In genomic region chr11:117728245-117728644, GRCm38 (mm10) we compare ENCODE assay signal across 15 mouse cellular contexts. TPM values are rescaled to one million over a fixed set of nuclear protein-coding genes. Genes with fewer than 3 reads are reported as not detected.
DNase-seq lines count a peak whose midpoint lies in the region; ATAC-seq and TF ChIP-seq lines count a peak whose summit lies in the region.
"Had no signal": no experiment of that assay in that cellular context is flagged by ENCODE, and none has a peak within 500 bp of the region (broad histone marks: within the 10 kb centered on the region; RNA-seq: fewer than 3 reads in every experiment).

No protein-coding gene starts in this region.

- DNase-seq in kidney, adult 9 months = no peak
- no peak for DNase-seq in lung, postnatal 0 days (ENCODE audit: low spot score)
- DNase-seq in lung, postnatal 25 days (ENCODE audit: low spot score) = no peak
- DNase-seq in left cerebral cortex, adult 9 months (ENCODE audit: low spot score in 2 of 2) = no peak
- DNase-seq: adrenal gland, postnatal 14 days; layer of hippocampus, adult 9-11 months; lung, adult 2 months; right cerebral cortex, postnatal 4 days; thymus, postnatal 14 days had no signal

- no peak overlapping the region for H3K9ac ChIP-seq in kidney, embryonic 14.5 days (ENCODE audit: low read depth, low read length)
- H3K9ac ChIP-seq in lung, postnatal 0 days (replicated peaks; ENCODE audit: low read depth) = no peak overlapping the region
- H3K9ac ChIP-seq in embryonic facial prominence, embryonic 15.5 days = no peak overlapping the region
- H3K9ac ChIP-seq: forebrain, embryonic 12.5 days had no signal

- no peak for ATAC-seq in kidney, embryonic 14.5 days (ENCODE audit: low FRiP score, low TSS enrichment)
- ATAC-seq in lung, postnatal 0 days = no peak
- no peak for ATAC-seq in embryonic facial prominence, embryonic 15.5 days (ENCODE audit: insufficient number of reproducible peaks, low FRiP score, low TSS enrichment, low read depth)
- ATAC-seq: midbrain, embryonic 16.5 days; Patski had no signal

- H3K9me3 ChIP-seq in kidney, embryonic 14.5 days (ENCODE audit: control insufficient read depth, low read length) = no peaks in the 10 kb centered on the region
- H3K9me3 ChIP-seq in lung, postnatal 0 days (ENCODE audit: low read length) = no peaks in the 10 kb centered on the region
- H3K9me3 ChIP-seq in embryonic facial prominence, embryonic 15.5 days (replicated peaks) = no peaks in the 10 kb centered on the region
- H3K9me3 ChIP-seq: forebrain, embryonic 12.5 days had no signal

- peaks cover 11% of the 10 kb centered on the region; the same call in 1 of the 2 replicates for H3K4me1 ChIP-seq in kidney, embryonic 14.5 days (ENCODE audit: control insufficient read depth, insufficient read depth, low read length)
- H3K4me1 ChIP-seq in lung, postnatal 0 days (ENCODE audit: insufficient read depth, low read depth, low read length) = no peaks in the 10 kb centered on the region
- peaks cover 6% of the 10 kb centered on the region; the same call in 1 of the 2 replicates for H3K4me1 ChIP-seq in embryonic facial prominence, embryonic 15.5 days
- H3K4me1 ChIP-seq: forebrain, embryonic 12.5 days had no signal

- H3K4me3 ChIP-seq in kidney, embryonic 14.5 days (ENCODE audit: low read length) = no peak overlapping the region
- no peak overlapping the region for H3K4me3 ChIP-seq in lung, postnatal 0 days (ENCODE audit: low read depth, low read length)
- H3K4me3 ChIP-seq in embryonic facial prominence, embryonic 15.5 days (replicated peaks) = no peak overlapping the region
- no peak overlapping the region for H3K4me3 ChIP-seq in myocyte
- H3K4me3 ChIP-seq: forebrain, embryonic 12.5 days had no signal

- no peaks in the 10 kb centered on the region for H3K79me2 ChIP-seq in myocyte (ENCODE audit: control insufficient read depth, insufficient read depth)

- WGBS in kidney, embryonic 14.5 days = 82% methylated on average over 5 of the region's 5 CpGs
- 83% methylated on average over 5 of the region's 5 CpGs for WGBS in lung, postnatal 0 days
- WGBS in embryonic facial prominence, embryonic 15.5 days = 82% methylated on average over 5 of the region's 5 CpGs

- TF ChIP-seq EP300 in lung, postnatal 0 days (IDR thresholded peaks at IDR 0.05) = no peak

- no peak for TF ChIP-seq CTCF in lung, postnatal 0 days (IDR thresholded peaks at IDR 0.05)

- no peak for TF ChIP-seq POLR2A in myocyte (IDR thresholded peaks at IDR 0.05; ENCODE audit: insufficient read length, low read depth)

- H3K27me3 ChIP-seq in kidney, embryonic 14.5 days (ENCODE audit: control insufficient read depth, insufficient read depth, low read length) = no peaks in the 10 kb centered on the region
- H3K27me3 ChIP-seq in lung, postnatal 0 days (replicated peaks; ENCODE audit: insufficient read depth, low read length) = no peaks in the 10 kb centered on the region
- no peaks in the 10 kb centered on the region for H3K27me3 ChIP-seq in embryonic facial prominence, embryonic 15.5 days
- H3K27me3 ChIP-seq in myocyte (ENCODE audit: control insufficient read depth, insufficient read depth, insufficient read length) = no peaks in the 10 kb centered on the region
- H3K27me3 ChIP-seq: forebrain, embryonic 12.5 days; Patski had no signal

- peak overlapping the region; percentile 42 for H3K27ac ChIP-seq in kidney, embryonic 14.5 days (ENCODE audit: low read depth, low read length)
- H3K27ac ChIP-seq in lung, postnatal 0 days (ENCODE audit: low read length) = peak overlapping the region; percentile 68
- peak overlapping the region; percentile 39; the same call in 1 of the 2 replicates for H3K27ac ChIP-seq in embryonic facial prominence, embryonic 15.5 days (replicated peaks)
- H3K27ac ChIP-seq: forebrain, embryonic 12.5 days had no signal

- H3K4me2 ChIP-seq in kidney, embryonic 14.5 days (replicated peaks; ENCODE audit: low read depth, low read length) = no peak overlapping the region
- no peak overlapping the region for H3K4me2 ChIP-seq in lung, postnatal 0 days (replicated peaks; ENCODE audit: low read depth, low read length)
- H3K4me2 ChIP-seq in embryonic facial prominence, embryonic 15.5 days (replicated peaks) = no peak overlapping the region
- H3K4me2 ChIP-seq in myocyte (ENCODE audit: low read depth) = peak overlapping the region; percentile 69
- H3K4me2 ChIP-seq: forebrain, embryonic 12.5 days had no signal

- H3ac ChIP-seq in myocyte (ENCODE audit: control insufficient read depth, insufficient read length) = no peak overlapping the region

- peaks cover under 1% of the 10 kb centered on the region; the same call in 1 of the 2 replicates for H3K36me3 ChIP-seq in kidney, embryonic 14.5 days (ENCODE audit: control insufficient read depth, insufficient read depth, low read length)
- peaks cover under 1% of the 10 kb centered on the region; the same call in 1 of the 2 replicates for H3K36me3 ChIP-seq in lung, postnatal 0 days (ENCODE audit: insufficient read depth, low read length)
- H3K36me3 ChIP-seq in embryonic facial prominence, embryonic 15.5 days = peaks cover 31% of the 10 kb centered on the region
- no peaks in the 10 kb centered on the region for H3K36me3 ChIP-seq in myocyte (ENCODE audit: control insufficient read depth, insufficient read depth)

TF ChIP-seq in myocyte, 11 proteins besides CTCF, POLR2A, EP300 and RAD21:
- TF ChIP-seq REST (IDR thresholded peaks at IDR 0.05; ENCODE audit: insufficient read depth, insufficient read length) = no peak
- TF ChIP-seq POLR2AphosphoS2 (IDR thresholded peaks at IDR 0.05; ENCODE audit: insufficient read length, low read depth) = peak; percentile 78
- TF ChIP-seq USF1 (IDR thresholded peaks at IDR 0.05; ENCODE audit: low read depth) = no peak
- no peak for TF ChIP-seq MYOG (IDR thresholded peaks at IDR 0.05; ENCODE audit: control insufficient read depth in 1 of 3, insufficient read depth in 1 of 3, insufficient read length in 2 of 3, low read depth in 2 of 3)
TF ChIP-seq in myocyte: peak in this region for 1.

RNA-seq across cellular contexts. Expression of gene Tmc8, which starts 53.6 kb away (rescaled TPM):
- polyA plus RNA-seq in kidney, embryonic 14.5 days (2014; fragmentation: Nextera tagmentation; extraction: Ambion mirVana) = 1.3 and 3.4 TPM in 2 replicates
- polyA plus RNA-seq in lung, postnatal 0 days (2015; fragmentation: Nextera tagmentation; extraction: Ambion mirVana) = 5.5 and 6.5 TPM in 2 replicates
- 0.94 and 1.1 TPM in 2 replicates for polyA plus RNA-seq in embryonic facial prominence, embryonic 15.5 days (2015; fragmentation: Nextera tagmentation; extraction: Ambion mirVana)
- 0.19 TPM for polyA plus RNA-seq in myocyte (2012; fragmentation: generic; extraction: Trizol)

RNA-seq across cellular contexts. Expression of gene Tmc6, which starts 53.8 kb away (rescaled TPM):
- polyA plus RNA-seq in kidney, embryonic 14.5 days (2014; fragmentation: Nextera tagmentation; extraction: Ambion mirVana) = 22.6 and 27.2 TPM in 2 replicates
- polyA plus RNA-seq in lung, postnatal 0 days (2015; fragmentation: Nextera tagmentation; extraction: Ambion mirVana) = 26.2 and 34.8 TPM in 2 replicates
- polyA plus RNA-seq in embryonic facial prominence, embryonic 15.5 days (2015; fragmentation: Nextera tagmentation; extraction: Ambion mirVana) = 23.2 and 25.3 TPM in 2 replicates
- polyA plus RNA-seq in myocyte (2012; fragmentation: generic; extraction: Trizol) = 51.9 TPM
